Mouse (Mus musculus) thymus, adult 2 months (tissue): ENCODE results near the gene Cacna1e.

Experiments
- CTCF ChIP-seq: fragments of 200-500 bp; IDR thresholded peaks from 2 replicates; pipeline ENCODE4 v1.5.1; 2012; ENCODE audit warnings: mild to moderate bottlenecking, control low read depth, low read length, moderate library complexity, borderline replicate concordance; ENCODE audit not compliant: control insufficient read depth, poor library complexity, insufficient read depth; ENCODE audit errors: extremely low read depth
- POLR2A ChIP-seq: fragments of 200-500 bp; IDR thresholded peaks from 2 replicates; pipeline ENCODE4 v1.6.1; 2012; ENCODE audit warnings: mild to moderate bottlenecking, low read length, control low read depth, moderate library complexity; ENCODE audit not compliant: control insufficient read depth, poor library complexity, insufficient read depth; ENCODE audit errors: extremely low read depth

GRCm38 (mm10) chr1:154707584-154708290 lies 176.6 kb downstream of the Cacna1e start:
- TF ChIP-seq CTCF (no peak), POLR2A (no peak)
